Mouse (Mus musculus) c-Kit-positive CD71-positive TER-119-positive erythroid progenitor cells, embryonic 14.5 days (primary cell): ENCODE measurements around the gene Agfg1.

ENCODE experiments used
- DNase-seq: peaks from one replicate; pipeline ENCODE4 v3.0.0-alpha.2; 2013; ENCODE audit warnings: low spot score

Agfg1 gene

GRCm38 (mm10) chr1:82825256-82825655 lies 14.0 kb upstream of the Agfg1 start:
- peak; percentile 93 for DNase-seq

- DNase-seq: no peak
Observed at GRCm38 (mm10) chr1:82825783-82826182, 13.5 kb upstream of the Agfg1 start.

- no peak for DNase-seq
Observed at GRCm38 (mm10) chr1:82826911-82827310, 12.4 kb upstream of the Agfg1 start.

GRCm38 (mm10) chr1:82830771-82831170 lies 8.5 kb upstream of the Agfg1 start:
- DNase-seq: no peak

GRCm38 (mm10) chr1:82831547-82832240 lies 7.6 kb upstream of the Agfg1 start:
- no peak for DNase-seq

- DNase-seq: peak; percentile 65
Observed at GRCm38 (mm10) chr1:82832495-82833021, 6.7 kb upstream of the Agfg1 start.

GRCm38 (mm10) chr1:82833501-82833900 lies 5.8 kb upstream of the Agfg1 start:
- no peak for DNase-seq

- DNase-seq: peak; percentile 88
Observed at GRCm38 (mm10) chr1:82834572-82834971, 4.7 kb upstream of the Agfg1 start.

- peak; percentile 92 for DNase-seq
Observed at GRCm38 (mm10) chr1:82836342-82837217, 2.7 kb upstream of the Agfg1 start.

GRCm38 (mm10) chr1:82837579-82837978 lies 1.7 kb upstream of the Agfg1 start:
- no peak for DNase-seq

GRCm38 (mm10) chr1:82838469-82839295 lies 601 bp upstream of the Agfg1 start:
- DNase-seq: peak; percentile 69

GRCm38 (mm10) chr1:82839614-82840421 lies 535 bp downstream of the Agfg1 start:
- no peak for DNase-seq

- DNase-seq: no peak
Observed at GRCm38 (mm10) chr1:82855729-82856128, 16.4 kb downstream of the Agfg1 start.

GRCm38 (mm10) chr1:82858236-82858635 lies 19.0 kb downstream of the Agfg1 start:
- DNase-seq: no peak

GRCm38 (mm10) chr1:82860391-82860790 lies 21.1 kb downstream of the Agfg1 start:
- DNase-seq: no peak

GRCm38 (mm10) chr1:82870202-82870601 lies 30.9 kb downstream of the Agfg1 start:
- no peak for DNase-seq

GRCm38 (mm10) chr1:82879172-82879571 lies 39.9 kb downstream of the Agfg1 start:
- DNase-seq: no peak

- no peak for DNase-seq
Observed at GRCm38 (mm10) chr1:82880196-82880595, 40.9 kb downstream of the Agfg1 start.

- no peak for DNase-seq
Observed at GRCm38 (mm10) chr1:82893269-82893668, 54.0 kb downstream of the Agfg1 start.

- no peak for DNase-seq
Observed at GRCm38 (mm10) chr1:82900567-82900966, 61.3 kb downstream of the Agfg1 start.

- DNase-seq: no peak
Observed at GRCm38 (mm10) chr1:82901201-82901600, 61.9 kb downstream of the Agfg1 start.
